Mouse (Mus musculus): ENCODE measurements around the gene Ccdc141.

Gene Ccdc141

DNA sequence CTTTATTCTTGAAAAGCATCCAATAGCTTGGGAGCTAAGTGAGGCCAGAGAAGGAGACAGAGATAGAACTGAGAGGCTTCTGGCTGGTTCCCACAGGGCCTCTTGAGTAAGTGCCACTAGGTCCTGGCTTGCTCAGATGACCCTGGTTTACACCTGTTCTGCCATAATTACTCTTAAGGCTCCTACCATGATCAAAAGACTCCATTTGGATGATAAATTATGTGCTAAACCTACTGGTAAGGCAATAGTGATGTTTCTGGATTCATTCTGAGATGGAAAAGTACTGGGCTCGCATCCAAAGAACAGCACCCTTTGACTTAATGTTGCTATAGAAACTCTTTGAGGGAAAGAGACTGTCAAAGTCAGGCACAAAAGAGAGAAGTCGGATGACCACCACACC lies 3.9 kb upstream of the Ccdc141 start:
- no peak for DNase-seq (ENCODE audit: low read depth, low spot score)

DNA sequence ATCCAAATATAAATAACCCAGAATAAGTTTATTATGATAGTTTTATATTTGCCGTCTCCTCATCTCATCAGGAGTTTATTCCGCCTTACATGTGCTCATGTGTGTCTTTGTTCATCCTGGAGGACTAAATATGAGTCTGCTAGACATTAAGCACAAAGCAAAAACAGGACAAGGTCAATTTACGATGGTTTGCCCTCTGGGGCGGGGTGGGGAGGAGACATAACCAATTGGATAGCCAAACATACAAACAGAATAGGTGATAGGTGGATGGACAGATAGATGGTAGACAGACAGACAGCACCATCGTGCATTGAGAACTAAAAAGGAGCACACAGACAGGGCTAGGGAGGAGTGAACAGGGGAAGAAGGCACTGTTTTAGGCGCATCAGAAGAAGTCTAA lies 3.4 kb upstream of the Ccdc141 start:
- DNase-seq (ENCODE audit: low read depth, low spot score) = no peak

DNA sequence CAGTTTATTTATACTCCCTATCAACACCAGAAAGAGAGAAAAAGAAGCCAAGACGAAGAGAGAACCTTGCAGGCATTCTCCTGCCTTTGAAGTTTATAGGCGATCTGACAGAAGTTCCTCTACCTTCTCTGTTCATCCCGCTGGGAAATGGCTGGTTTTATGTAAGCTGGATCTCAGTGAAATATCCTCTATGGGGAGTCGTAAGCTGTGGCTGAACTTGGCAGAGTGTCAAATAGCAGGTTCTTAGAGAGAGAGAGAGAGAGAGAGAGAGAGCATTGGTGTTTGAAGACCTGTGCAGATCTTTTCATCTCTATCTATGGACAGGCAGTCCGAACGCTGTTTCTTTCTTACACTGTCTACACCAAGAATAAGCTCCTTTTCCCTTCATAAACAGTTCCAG lies 2.9 kb upstream of the Ccdc141 start:
- DNase-seq (ENCODE audit: low read depth, low spot score) = no peak

DNA sequence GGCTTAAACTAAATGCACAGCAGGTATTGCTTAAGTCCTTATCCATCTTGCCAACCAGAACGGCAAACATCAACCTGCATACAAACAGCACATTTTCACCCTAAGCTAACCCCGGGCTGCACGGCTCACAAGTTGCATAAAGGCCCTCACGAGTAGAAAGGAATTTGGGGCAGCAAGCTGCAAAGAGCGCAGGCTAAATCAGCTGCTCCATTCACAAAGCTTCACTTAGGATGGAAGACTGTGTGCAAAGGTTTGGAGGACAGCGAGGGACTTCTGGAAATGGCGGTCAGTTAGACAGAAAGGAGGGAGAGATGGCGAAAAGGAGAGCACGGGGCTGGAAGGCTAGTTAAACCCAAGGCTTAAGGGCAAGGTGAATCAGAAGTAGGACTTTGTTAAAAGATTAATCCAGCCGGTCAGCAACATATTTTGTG lies 1.8 kb upstream of the Ccdc141 start:
- DNase-seq (ENCODE audit: low read depth, low spot score) = no peak

DNA sequence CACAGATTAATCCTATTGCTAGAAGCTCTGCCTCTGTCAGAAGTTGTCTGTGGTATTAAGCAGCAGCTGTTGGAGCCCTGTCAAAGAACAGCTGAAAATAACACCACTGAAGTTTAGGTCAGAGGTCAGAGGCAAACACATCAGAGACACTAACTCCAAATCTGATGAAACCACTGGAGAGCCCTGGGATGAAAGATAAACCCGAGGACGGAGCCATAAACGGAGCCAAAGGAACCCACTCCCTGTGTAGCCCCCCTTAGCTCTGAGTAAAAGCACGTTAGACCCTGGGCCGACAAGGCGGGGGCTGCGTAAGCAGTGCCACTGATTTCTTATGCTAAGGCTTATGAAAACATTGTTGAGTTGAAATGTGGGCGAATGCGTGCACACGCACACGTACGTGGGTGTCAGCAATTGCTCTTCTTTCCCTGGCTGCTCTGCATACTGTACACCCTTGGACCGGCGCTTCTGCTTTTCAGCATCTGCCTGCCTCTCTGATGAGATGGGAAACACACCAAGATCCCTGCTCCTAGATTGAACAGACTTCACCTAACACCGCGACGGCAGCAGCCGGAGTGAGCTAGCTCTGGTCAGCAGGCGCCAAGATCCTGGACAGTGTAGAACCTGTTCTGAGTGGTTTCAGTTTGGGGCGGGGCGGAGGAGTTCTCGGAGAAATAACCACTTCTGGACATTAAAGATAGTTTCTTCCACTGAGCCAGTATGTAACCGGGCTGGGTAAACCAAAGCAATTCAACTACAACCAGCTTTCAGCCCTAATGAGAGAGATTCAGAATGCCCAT lies 1.2 kb upstream of the Ccdc141 start:
- DNase-seq (ENCODE audit: low read depth, low spot score) = no peak

DNA sequence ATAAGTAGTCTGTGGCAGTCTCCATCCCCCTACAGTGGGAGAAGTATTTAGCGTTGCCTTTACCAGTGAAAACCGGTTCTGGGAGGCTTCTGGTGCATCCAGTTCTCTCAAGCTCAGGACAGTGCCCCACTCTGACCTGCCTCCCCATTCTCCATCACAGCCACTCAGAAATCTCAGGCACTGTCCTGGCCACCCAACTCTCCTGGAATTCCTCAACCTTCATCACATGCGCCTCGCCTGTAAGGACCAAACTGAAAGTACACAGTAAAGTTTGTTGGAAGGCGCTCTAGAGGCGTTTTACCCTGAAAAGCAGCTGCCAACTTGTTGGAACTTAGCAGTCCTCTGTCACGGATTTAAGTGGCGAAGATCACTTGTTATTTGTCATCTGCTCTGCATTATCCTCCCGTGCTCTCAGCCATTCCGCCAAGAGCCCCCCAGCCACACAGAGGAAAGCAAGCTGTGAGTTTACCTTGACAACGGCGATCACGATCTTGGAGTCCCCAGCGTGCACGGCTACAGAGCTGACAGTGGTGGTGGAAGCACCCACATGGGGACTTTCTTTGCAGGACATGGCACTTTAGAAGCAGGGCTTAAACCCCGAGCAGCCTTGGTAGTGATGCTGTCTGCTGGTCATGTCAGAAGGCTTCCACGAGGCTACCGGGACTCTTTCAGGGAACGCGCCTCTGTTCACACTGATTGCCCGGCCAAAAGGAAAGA lies 362 bp downstream of the Ccdc141 start:
- no peak for DNase-seq (ENCODE audit: low read depth, low spot score)

DNA sequence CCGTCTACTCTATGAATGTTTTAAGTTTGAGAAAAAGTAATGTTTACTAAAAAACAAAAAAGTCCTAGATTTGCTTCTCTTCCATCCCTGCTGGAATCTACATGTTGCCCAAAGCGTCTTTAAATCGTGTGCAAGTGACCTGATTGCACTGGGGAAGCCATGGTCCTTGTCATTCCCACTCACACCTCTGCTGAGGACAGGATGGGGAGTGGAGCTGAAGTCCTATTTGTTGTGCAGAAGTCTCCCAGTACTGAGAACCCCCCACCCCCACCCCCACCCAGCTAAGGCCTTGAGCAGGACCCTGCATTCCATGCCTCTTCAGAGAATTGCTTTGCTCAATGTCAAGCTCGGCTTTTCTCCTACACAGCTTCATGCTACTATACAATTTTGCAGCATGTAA lies 1.2 kb downstream of the Ccdc141 start:
- no peak for DNase-seq (ENCODE audit: low read depth, low spot score)

DNA sequence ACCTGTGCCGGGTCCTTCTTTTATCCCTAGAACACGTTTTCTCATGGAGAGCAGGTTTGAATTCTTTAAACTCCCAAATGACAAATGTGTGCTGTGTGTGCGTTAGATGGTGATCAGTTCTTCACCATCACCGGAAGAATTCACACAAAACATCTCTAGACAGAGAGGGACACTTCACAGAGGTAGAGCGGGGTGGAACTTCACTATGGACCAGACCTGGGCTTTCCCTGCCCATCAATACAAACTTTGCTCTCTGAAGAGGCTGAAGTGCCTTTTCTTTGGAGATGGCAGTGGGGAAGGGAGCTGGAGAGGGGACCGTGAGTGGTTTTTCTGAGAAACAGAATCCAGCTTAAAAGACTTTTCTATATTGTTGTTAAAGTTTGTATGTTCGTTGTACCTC lies 1.7 kb downstream of the Ccdc141 start:
- DNase-seq (ENCODE audit: low read depth, low spot score) = no peak

DNA sequence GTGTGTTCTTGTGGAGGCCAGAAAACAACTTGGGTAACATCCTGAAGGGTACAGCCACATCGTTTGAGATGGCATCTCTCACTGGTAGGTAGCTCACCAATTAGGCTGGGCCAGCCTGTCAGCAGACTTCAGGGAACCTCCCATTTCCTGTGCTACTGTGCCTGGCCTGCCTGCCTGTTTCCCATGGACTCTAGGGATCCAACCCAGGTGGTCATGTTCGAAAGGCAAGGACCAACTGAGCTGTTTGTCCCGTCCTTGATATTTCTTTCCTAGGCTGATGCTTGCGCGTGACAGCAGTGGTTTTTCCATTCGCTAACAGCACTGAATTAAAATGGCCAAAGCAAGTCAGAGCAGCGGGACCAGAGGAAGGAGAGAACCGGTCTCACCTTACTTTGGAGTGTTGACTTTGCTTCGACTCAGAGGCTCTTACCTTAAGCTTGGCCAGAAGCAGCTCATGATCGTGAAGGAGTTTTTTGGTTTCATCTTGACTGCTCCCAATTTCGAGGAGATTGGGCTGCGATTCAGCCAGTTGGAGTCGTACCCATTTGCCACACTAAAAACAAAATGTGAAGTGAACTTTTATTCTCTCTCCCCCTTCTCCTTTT lies 2.3 kb downstream of the Ccdc141 start:
- no peak for DNase-seq (ENCODE audit: low read depth, low spot score)

DNA sequence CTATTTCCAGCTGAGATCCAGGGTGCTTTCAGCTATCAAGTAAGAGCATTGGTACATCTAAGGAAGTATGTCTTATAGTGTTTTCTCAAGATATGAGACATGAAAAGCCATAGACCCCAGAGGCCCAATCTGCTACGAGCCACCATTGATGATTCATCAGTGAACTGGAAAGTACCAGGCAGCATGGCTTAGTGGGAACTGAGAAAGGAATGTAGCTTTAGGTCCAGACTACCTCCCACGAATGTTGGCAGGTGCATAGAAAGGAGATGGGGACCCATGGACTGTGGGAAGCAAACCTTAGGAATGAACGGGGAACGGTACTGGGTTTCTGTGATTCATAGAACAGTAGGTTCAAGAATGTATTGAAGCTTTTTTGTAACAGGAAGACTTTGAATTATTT lies 4.1 kb downstream of the Ccdc141 start:
- DNase-seq (ENCODE audit: low read depth, low spot score) = no peak

DNA sequence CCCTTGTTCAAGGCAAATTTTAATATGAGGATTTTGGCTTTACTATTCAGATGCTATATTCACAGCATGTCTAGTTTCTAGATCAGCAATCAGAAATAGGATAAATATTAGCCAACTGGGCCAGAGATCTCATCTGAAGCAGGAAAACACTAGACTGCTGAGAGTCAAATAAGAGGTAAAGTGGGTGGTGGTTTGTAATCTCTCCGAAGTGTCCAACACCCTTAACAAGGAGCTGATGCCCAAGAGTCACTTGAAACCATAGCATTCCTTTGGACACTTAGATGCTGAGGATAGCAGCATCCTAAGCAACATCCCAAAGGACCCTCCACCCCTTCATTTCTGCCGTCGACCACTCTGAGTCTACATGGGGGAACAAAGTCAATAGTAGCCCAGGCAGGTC lies 5.8 kb downstream of the Ccdc141 start:
- no peak for DNase-seq (ENCODE audit: low read depth, low spot score)

DNA sequence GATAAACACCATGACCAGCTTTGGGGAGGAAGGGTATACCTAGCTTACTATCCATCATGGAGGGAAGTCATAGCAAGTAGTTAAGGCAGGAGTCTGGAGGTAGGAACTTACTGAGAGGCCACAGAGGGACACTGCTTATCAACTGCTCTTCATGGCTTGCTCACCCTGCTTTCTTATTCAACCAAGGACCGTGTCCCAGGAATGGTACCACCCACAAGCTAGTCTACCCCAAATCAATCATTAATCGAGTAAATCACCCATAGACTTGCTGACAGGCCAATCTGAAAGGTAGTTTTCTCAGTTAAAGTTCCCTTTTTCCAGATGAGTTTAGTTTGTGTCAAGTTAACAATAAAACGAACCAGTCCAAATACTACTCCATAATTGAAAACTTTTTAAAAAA lies 7.1 kb downstream of the Ccdc141 start:
- DNase-seq (ENCODE audit: low read depth, low spot score) = no peak

DNA sequence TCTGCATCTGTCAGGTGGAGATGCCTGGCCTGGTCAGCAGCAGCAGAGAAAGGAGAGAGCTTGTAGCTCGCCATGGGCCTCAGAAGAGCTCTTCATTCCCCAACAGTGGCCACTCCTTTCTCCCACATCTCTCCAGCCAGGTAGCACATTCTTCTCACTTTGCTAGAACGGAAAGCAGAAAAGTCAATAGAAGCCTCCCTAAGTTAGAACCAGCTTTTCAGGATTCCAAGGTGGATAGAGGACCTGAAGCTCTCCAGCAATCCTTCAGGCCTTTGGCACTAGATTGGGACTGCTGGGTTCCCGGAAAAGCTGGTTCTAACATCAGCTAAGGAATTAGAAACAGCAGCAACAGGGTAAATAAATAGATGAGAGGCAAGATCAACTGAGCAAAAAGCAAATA lies 8.3 kb downstream of the Ccdc141 start:
- no peak for DNase-seq (ENCODE audit: low read depth, low spot score)

DNA sequence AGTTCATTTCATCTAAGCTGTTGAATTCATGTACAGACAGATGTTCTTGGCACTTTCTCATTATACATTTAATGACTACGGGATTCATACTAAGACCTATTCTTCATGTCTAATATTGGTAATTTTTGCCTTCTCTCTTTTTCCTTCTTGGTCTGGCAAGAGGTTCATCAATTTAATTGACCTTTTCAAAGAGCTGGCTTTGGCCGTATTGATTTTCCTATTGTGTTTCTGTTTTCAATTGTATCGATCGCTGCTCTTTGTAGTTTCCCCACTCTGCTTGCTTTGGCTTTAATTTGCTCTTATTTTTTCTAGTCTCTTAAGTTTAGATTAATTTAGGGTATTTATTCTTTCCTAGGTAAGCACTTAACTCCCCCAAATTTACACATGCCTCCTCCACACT lies 12.9 kb downstream of the Ccdc141 start:
- no peak for DNase-seq (ENCODE audit: low read depth, low spot score)

DNA sequence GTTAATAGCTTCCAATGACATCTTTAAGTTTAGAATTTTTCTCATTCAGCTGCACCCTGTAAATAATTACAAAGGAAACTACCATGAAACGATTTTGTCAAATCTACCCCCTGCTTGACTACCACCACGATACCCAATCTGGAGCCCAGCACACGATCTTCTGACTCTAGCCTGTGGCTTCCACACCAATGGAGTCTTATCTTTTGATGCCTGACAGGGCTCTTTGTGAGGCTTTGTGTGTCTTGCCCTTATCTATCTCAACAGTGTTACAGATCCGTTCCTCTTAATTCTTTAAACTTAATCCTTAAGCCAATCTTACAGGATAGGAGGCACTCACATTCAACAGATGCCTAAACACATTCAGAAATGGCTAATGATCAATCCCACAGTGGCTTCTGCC lies 16.4 kb downstream of the Ccdc141 start:
- DNase-seq (ENCODE audit: low read depth, low spot score) = no peak

DNA sequence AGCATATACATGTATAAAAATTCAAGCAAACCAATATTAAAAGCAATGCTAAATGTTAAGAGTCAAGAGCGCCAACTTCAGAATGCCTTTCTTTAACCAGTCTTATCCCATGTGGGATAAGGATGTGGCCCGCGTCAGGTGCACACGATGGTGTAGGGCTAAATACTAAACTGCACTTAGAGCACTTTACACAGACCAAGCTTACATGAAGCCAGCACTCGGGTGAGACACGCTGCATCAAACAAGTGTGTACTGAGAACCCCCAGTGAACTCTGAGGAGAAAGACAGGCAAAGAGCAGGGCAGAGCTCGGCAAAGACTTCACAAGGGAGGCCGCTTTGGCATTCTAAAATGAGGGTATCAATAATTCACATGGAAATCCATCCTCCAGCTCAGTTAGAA lies 19.2 kb downstream of the Ccdc141 start:
- DNase-seq (ENCODE audit: low read depth, low spot score) = no peak

DNA sequence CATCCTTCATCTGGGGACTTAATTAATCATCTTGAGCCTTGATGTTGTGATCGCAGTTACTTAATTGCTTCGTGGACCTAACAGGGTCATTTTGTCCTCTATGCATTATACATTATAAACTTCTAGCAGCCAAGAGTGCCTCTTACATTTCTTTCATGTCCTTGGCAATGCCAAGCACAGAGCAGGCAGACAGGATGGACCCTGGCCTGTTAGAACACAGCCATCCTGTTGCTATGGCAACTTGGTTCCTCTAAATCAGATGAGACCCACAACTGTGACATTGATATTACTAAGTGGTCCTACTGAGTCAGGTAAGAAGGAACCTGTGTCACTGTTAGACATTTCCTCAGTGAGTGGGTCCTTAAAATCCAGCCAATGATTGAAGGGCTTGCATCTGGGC lies 20.9 kb downstream of the Ccdc141 start:
- no peak for DNase-seq (ENCODE audit: low read depth, low spot score)

DNA sequence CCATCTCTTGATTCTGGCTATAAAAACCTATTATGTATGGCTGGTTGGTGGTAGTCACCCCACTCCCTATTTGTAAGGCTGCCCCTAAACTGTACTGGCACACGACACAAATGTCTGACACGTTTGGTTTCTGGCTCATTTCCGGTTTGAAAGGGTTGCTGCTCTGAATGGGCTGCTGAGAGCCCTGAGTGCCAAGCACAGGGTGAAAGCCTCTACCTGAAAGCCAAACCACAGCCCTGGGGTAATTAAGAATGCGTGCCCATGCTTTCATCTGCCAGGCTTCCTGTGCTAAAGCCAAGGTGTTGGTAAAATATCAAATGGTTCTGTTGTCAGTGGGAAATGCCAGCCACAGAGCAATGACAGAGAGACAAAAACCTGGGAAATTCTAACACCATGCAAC lies 22.2 kb downstream of the Ccdc141 start:
- DNase-seq (ENCODE audit: low read depth, low spot score) = no peak

DNA sequence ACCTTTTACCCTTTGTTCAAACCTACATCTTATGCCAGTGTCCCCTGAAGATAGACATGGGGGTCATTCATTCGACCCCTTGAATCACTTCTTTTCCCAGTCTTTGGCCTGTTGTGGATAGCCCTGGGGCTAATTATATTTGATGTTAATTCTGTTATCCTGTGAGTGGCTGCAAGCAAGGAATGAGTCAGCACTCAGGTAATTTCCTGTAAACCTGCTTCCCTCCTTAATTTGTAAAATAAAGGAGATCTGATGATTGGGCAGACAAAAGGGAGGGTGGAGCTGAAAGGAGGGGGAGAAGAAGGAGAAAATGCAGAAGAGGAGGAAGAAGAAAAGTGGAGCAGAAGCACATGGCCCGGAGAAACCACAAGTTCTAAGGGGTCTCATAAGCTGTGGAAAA lies 23.5 kb downstream of the Ccdc141 start:
- DNase-seq (ENCODE audit: low read depth, low spot score) = no peak

DNA sequence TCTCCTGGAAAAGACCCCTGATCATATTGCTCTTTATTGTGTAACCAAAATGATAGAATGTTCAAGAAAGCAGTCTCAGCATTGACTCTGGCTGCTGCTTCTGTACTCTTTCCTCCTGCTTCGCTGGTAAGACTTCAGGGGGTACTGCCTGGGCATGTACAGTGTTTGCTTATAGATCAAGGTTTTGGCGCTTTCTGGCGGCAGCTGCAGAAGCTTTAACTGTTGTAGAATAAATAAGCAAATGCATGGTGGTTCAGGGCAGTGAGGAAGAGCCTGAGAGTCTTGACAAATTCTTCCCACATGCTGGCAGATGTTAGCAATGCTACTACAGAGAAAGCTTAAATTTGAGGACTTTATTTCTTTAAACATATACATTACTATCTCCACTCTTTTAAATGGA lies 24.1 kb downstream of the Ccdc141 start:
- no peak for DNase-seq (ENCODE audit: low read depth, low spot score)

DNA sequence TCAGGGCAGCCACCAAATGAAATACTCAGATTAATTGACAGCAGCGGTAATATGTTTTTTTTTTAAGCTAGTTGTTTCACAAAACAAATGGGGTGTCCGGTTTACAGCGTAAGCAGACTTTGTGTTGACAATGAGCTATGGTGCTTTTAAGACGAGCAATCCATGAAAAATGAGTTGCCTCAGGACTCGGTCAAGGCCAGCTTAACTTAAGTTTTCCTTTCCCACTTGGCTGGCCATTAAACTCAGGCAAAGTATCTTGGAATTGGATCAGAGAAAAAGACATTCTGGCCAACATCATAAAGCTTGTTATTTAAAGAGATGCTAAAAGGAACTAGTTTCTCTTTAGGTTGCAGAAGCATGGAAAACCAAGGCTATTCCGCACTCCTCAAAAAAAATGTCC lies 26.9 kb downstream of the Ccdc141 start:
- no peak for DNase-seq (ENCODE audit: low read depth, low spot score)

DNA sequence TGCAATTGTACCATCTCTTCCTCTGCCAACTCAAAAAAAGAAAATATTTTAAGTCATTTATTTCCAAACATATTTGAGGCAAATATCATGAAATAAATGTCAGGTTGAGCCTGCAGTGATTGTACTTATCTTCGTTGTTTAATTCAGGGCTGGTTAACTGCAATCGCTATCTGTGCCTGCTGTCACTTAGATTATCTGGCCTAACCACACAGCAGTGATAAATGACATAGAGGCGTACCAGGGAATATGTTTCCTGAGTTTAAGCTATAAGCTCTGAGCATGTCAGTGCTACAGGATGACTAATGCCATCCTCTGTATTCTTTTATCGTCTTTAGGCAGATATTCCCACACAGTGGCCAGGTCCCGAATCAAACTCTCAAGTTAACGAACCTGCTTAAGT lies 31.6 kb downstream of the Ccdc141 start:
- DNase-seq (ENCODE audit: low read depth, low spot score) = no peak

DNA sequence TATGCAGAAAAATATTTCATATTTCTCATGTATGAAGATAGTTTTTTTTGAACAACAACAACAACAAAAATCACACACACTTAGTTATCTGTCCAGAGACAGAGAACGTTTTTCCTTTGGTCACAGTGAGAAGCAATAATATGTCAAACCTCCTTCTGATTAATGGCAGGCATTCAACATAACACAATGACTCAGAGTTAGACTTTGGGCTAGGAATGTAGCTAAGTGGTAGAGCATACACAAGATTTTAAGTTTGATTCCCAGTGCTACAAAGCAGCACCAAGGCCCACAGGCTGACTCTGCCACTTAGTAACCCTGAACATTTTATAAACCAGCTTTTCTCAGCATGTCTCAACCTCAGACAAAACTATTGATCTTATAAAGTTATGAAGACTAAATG lies 35.5 kb downstream of the Ccdc141 start:
- no peak for DNase-seq (ENCODE audit: low read depth, low spot score)

Data from retina, postnatal 7 days (tissue).